Mouse (Mus musculus) bone marrow macrophage, adult 2 months (primary cell): ENCODE data around the gene C1ql3. TPM values are rescaled to one million over a fixed set of nuclear protein-coding genes. Genes with fewer than 3 reads are reported as not detected.

ENCODE experiments used
- H3K27ac ChIP-seq: 2 replicates; pipeline ENCODE4 v1.5.1; 2012; ENCODE audit warnings: low read depth, low read length; ENCODE audit not compliant: insufficient read depth
- H3K4me1 ChIP-seq: 2 replicates; pipeline ENCODE4 v1.6.1; 2012; ENCODE audit warnings: low read length; ENCODE audit not compliant: control insufficient read depth, insufficient read depth
- H3K4me3 ChIP-seq: 2 replicates; pipeline ENCODE4 v1.5.1; 2012; ENCODE audit warnings: mild to moderate bottlenecking, low read length, moderate library complexity; ENCODE audit not compliant: insufficient read depth
- CTCF ChIP-seq: IDR thresholded peaks from 2 replicates; pipeline ENCODE4 v1.5.1; 2012; ENCODE audit warnings: low read depth, mild to moderate bottlenecking, low read length, moderate library complexity
- POLR2A ChIP-seq: IDR thresholded peaks from 2 replicates; pipeline ENCODE4 v1.6.1; 2012; ENCODE audit warnings: mild to moderate bottlenecking, low read depth, low read length, borderline replicate concordance
- polyA plus RNA-seq: library from polyadenylated mRNA; stranded (reverse); fragments of >200 nt; gene quantifications from 2 replicates; pipeline ENCODE4 v1.2.4, GENCODE M21; 2012; ENCODE audit not compliant: missing spikeins, insufficient read depth, insufficient read length

Gene C1ql3
- polyA plus RNA-seq, 1 experiment = not detected

GRCm38 (mm10) chr2:13010030-13010459 lies 1.6 kb downstream of the C1ql3 start:
- H3K4me1 ChIP-seq = no peaks in the 10 kb centered on the region
- no peak overlapping the region for H3K27ac ChIP-seq
- H3K4me3 ChIP-seq = peak overlapping the region; percentile 57
- no peak for TF ChIP-seq CTCF
- TF ChIP-seq POLR2A = no peak

GRCm38 (mm10) chr2:13009261-13009972 lies 2.2 kb downstream of the C1ql3 start:
- TF ChIP-seq POLR2A = no peak
- TF ChIP-seq CTCF = no peak
- Histone ChIP-seq H3K4me3 (no peak overlapping the region), H3K4me1 (no peaks in the 10 kb centered on the region), H3K27ac (no peak overlapping the region)

GRCm38 (mm10) chr2:13008433-13008832 lies 3.2 kb downstream of the C1ql3 start:
- H3K27ac ChIP-seq = no peak overlapping the region
- H3K4me3 ChIP-seq = no peak overlapping the region
- no peak for TF ChIP-seq CTCF
- no peak for TF ChIP-seq POLR2A
- H3K4me1 ChIP-seq = no peaks in the 10 kb centered on the region

- TF ChIP-seq POLR2A = no peak
- TF ChIP-seq CTCF = no peak
- H3K4me1 ChIP-seq = 0 out of 2 replicates have a peak, but pooled peaks cover 5% of the 10 kb centered on the region
- no peak overlapping the region for H3K27ac ChIP-seq
- H3K4me3 ChIP-seq = no peak overlapping the region
Observed at GRCm38 (mm10) chr2:13000026-13000425, 11.6 kb downstream of the C1ql3 start.

GRCm38 (mm10) chr2:12984901-12985732 lies 26.5 kb downstream of the C1ql3 start:
- H3K27ac ChIP-seq = no peak overlapping the region
- TF ChIP-seq CTCF (no peak), POLR2A (no peak)
- H3K4me1 ChIP-seq = peaks cover 6% of the 10 kb centered on the region
- H3K4me3 ChIP-seq = no peak overlapping the region

GRCm38 (mm10) chr2:12978771-12979170 lies 32.8 kb downstream of the C1ql3 start:
- TF ChIP-seq POLR2A = no peak
- no peak for TF ChIP-seq CTCF
- peaks cover 6% of the 10 kb centered on the region for H3K4me1 ChIP-seq
- no peak overlapping the region for H3K4me3 ChIP-seq
- H3K27ac ChIP-seq = no peak overlapping the region

- Histone ChIP-seq H3K4me3 (no peak overlapping the region), H3K4me1 (no peaks in the 10 kb centered on the region), H3K27ac (no peak overlapping the region)
- TF ChIP-seq CTCF = no peak
- TF ChIP-seq POLR2A = no peak
Observed at GRCm38 (mm10) chr2:12977367-12977766, 34.2 kb downstream of the C1ql3 start.

- Histone ChIP-seq H3K4me1 (no peaks in the 10 kb centered on the region), H3K27ac (no peak overlapping the region), H3K4me3 (no peak overlapping the region)
- no peak for TF ChIP-seq CTCF
- TF ChIP-seq POLR2A = no peak
Observed at GRCm38 (mm10) chr2:12973752-12974151, 37.9 kb downstream of the C1ql3 start.

- no peak for TF ChIP-seq POLR2A
- no peak for TF ChIP-seq CTCF
- Histone ChIP-seq H3K4me3 (no peak overlapping the region), H3K27ac (no peak overlapping the region), H3K4me1 (no peaks in the 10 kb centered on the region)
Observed at GRCm38 (mm10) chr2:12970049-12970724, 41.4 kb downstream of the C1ql3 start.
